Mouse (Mus musculus) hindbrain, embryonic 12.5 days (tissue): ENCODE results near the gene Arl8a. TPM values are rescaled to one million over a fixed set of nuclear protein-coding genes. Genes with fewer than 3 reads are reported as not detected.

Experiments
- ATAC-seq: fragments of 200-750 bp; cut with Nextera tagmentation; 2 replicates; pipeline ENCODE4 v1.8.0; 2017; ENCODE audit warnings: moderate TSS enrichment; ENCODE audit not compliant: low FRiP score
- H3K27ac ChIP-seq: fragments of 300-500 bp; sonication (generic); 2 replicates; pipeline ENCODE4 v1.5.1; 2016; ENCODE audit warnings: mild to moderate bottlenecking
- H3K27me3 ChIP-seq: fragments of 300-500 bp; sonication (generic); 2 replicates; pipeline ENCODE4 v1.6.1; 2016; ENCODE audit warnings: mild to moderate bottlenecking
- H3K36me3 ChIP-seq: fragments of 300-500 bp; sonication (generic); 2 replicates; pipeline ENCODE4 v1.6.1; 2016; ENCODE audit warnings: mild to moderate bottlenecking
- H3K4me1 ChIP-seq: fragments of 300-500 bp; sonication (generic); 2 replicates; pipeline ENCODE4 v1.6.1; 2016
- H3K4me2 ChIP-seq: fragments of 300-500 bp; sonication (generic); replicated peaks from 2 replicates; pipeline ENCODE4 v1.6.1; 2016; ENCODE audit warnings: mild to moderate bottlenecking
- H3K4me3 ChIP-seq: fragments of 300-500 bp; sonication (generic); 2 replicates; pipeline ENCODE4 v1.5.1; 2016; ENCODE audit warnings: mild to moderate bottlenecking
- H3K9ac ChIP-seq: fragments of 300-500 bp; sonication (generic); 2 replicates; pipeline ENCODE4 v1.6.1; 2016; ENCODE audit warnings: mild to moderate bottlenecking, moderate library complexity
- H3K9me3 ChIP-seq: fragments of 300-500 bp; sonication (generic); replicated peaks from 2 replicates; pipeline ENCODE4 v1.6.1; 2016; ENCODE audit warnings: mild to moderate bottlenecking
- WGBS: fragments of 180-500 bp; shearing (Covaris S2); methylation state at CpG from one replicate; pipeline ENCODE4 v1.1.7; 2016; 5-methylcytosine and 5-hydroxymethylcytosine counted together
- polyA plus RNA-seq: library from polyadenylated mRNA; unstranded; fragments of >200 nt; fragmentation: Nextera tagmentation; extraction: Ambion mirVana; gene quantifications from 2 replicates; pipeline ENCODE4 v1.2.1, GENCODE M21; 2016

Arl8a gene
- polyA plus RNA-seq, 1 experiment from 2014 or later: 171 TPM

- Histone ChIP-seq H3K36me3 (peaks cover 24% of the 10 kb centered on the region), H3K4me2 (no peak overlapping the region), H3K4me1 (peaks cover 23% of the 10 kb centered on the region), H3K9me3 (no peaks in the 10 kb centered on the region), H3K4me3 (no peak overlapping the region), H3K27me3 (no peaks in the 10 kb centered on the region), H3K9ac (no peak overlapping the region), H3K27ac (peak overlapping the region; percentile 76)
- ATAC-seq: peak; percentile 65
- WGBS: 33% methylated on average over 7 of the region's 7 CpGs
These were observed 12.4 kb downstream of the Arl8a start for GRCm38 (mm10) chr1:135159074-135159473.

- no peaks in the 10 kb centered on the region for H3K9me3 ChIP-seq
- no peak overlapping the region for H3K9ac ChIP-seq
- no peaks in the 10 kb centered on the region for H3K27me3 ChIP-seq
- peaks cover 24% of the 10 kb centered on the region for H3K36me3 ChIP-seq
- H3K27ac ChIP-seq: 0 out of 2 replicates have a peak overlapping the region, but pooled peaks have one; percentile 76
- WGBS: 73% methylated on average over 11 of the region's 11 CpGs
- ATAC-seq: peak; percentile 36; the same call in 1 of the 2 replicates
- H3K4me2 ChIP-seq: no peak overlapping the region
- no peak overlapping the region for H3K4me3 ChIP-seq
- peaks cover 19% of the 10 kb centered on the region for H3K4me1 ChIP-seq
These were observed 13.0 kb downstream of the Arl8a start for GRCm38 (mm10) chr1:135159556-135160123.

GRCm38 (mm10) chr1:135160411-135161050 is 13.9 kb downstream of the Arl8a start:
- Histone ChIP-seq H3K4me1 (peaks cover 13% of the 10 kb centered on the region), H3K4me3 (no peak overlapping the region), H3K27ac (0 out of 2 replicates have a peak overlapping the region, but pooled peaks have one; percentile 1), H3K27me3 (no peaks in the 10 kb centered on the region), H3K36me3 (peaks cover 15% of the 10 kb centered on the region), H3K4me2 (no peak overlapping the region), H3K9ac (no peak overlapping the region), H3K9me3 (no peaks in the 10 kb centered on the region)
- no peak for ATAC-seq
- WGBS: 89% methylated on average over 13 of the region's 13 CpGs

- no peaks in the 10 kb centered on the region for H3K27me3 ChIP-seq
- no peak for ATAC-seq
- WGBS: 42% methylated on average over 6 of the region's 6 CpGs
These were observed 16.1 kb downstream of the Arl8a start for GRCm38 (mm10) chr1:135162720-135163119.

GRCm38 (mm10) chr1:135167435-135167834 is 20.8 kb downstream of the Arl8a start, which contains the start of gene Gpr37l1:
Gene Gpr37l1, minus strand, starts transcription at chr1:135167681.
- Histone ChIP-seq H3K4me3 (no peak within 1 kb of the TSS), H3K9ac (no peak within 1 kb of the TSS), H3K9me3 (no peaks in the 10 kb centered on the region), H3K27ac (no peak within 1 kb of the TSS), H3K27me3 (no peaks in the 10 kb centered on the region), H3K36me3 (no peaks in the 10 kb centered on the region), H3K4me2 (no peak within 1 kb of the TSS), H3K4me1 (no peaks in the 10 kb centered on the region)
- no peak for ATAC-seq
- 67% methylated on average over 11 of the region's 11 CpGs for whole genome bisulfite sequencing

More at GRCm38 (mm10) chr1:135162720-135163119, 16.1 kb downstream of the Arl8a start:
- Histone ChIP-seq H3K9me3 (no peaks in the 10 kb centered on the region), H3K9ac (no peak overlapping the region), H3K27ac (no peak overlapping the region), H3K4me3 (no peak overlapping the region), H3K36me3 (no peaks in the 10 kb centered on the region), H3K4me2 (no peak overlapping the region), H3K4me1 (peaks cover 13% of the 10 kb centered on the region)

GRCm38 (mm10) chr1:135168453-135169200 is 22.0 kb downstream of the Arl8a start:
- WGBS: 93% methylated on average over 10 of the region's 10 CpGs
- H3K9ac ChIP-seq: no peak overlapping the region
- H3K27me3 ChIP-seq: no peaks in the 10 kb centered on the region
- no peaks in the 10 kb centered on the region for H3K9me3 ChIP-seq
- no peak overlapping the region for H3K4me2 ChIP-seq
- H3K27ac ChIP-seq: no peak overlapping the region
- no peaks in the 10 kb centered on the region for H3K4me1 ChIP-seq
- H3K4me3 ChIP-seq: no peak overlapping the region
- ATAC-seq: no peak
- no peaks in the 10 kb centered on the region for H3K36me3 ChIP-seq

- H3K27me3 ChIP-seq: no peaks in the 10 kb centered on the region
- H3K4me3 ChIP-seq: no peak overlapping the region
- no peaks in the 10 kb centered on the region for H3K9me3 ChIP-seq
- H3K4me2 ChIP-seq: no peak overlapping the region
- 64% methylated on average over 12 of the region's 12 CpGs for WGBS
- no peak overlapping the region for H3K9ac ChIP-seq
- no peaks in the 10 kb centered on the region for H3K4me1 ChIP-seq
- no peak for ATAC-seq
- no peaks in the 10 kb centered on the region for H3K36me3 ChIP-seq
- H3K27ac ChIP-seq: no peak overlapping the region
These were observed 23.1 kb downstream of the Arl8a start for GRCm38 (mm10) chr1:135169556-135170224.

GRCm38 (mm10) chr1:135170299-135170698 is 23.7 kb downstream of the Arl8a start:
- Histone ChIP-seq H3K27me3 (no peaks in the 10 kb centered on the region), H3K4me3 (no peak overlapping the region), H3K9me3 (no peaks in the 10 kb centered on the region), H3K4me1 (no peaks in the 10 kb centered on the region), H3K9ac (no peak overlapping the region), H3K4me2 (no peak overlapping the region), H3K36me3 (no peaks in the 10 kb centered on the region), H3K27ac (no peak overlapping the region)
- 77% methylated on average over 10 of the region's 10 CpGs for WGBS
- ATAC-seq: no peak

GRCm38 (mm10) chr1:135171202-135171601 is 24.6 kb downstream of the Arl8a start:
- Histone ChIP-seq H3K9ac (no peak overlapping the region), H3K27ac (no peak overlapping the region), H3K9me3 (no peaks in the 10 kb centered on the region), H3K4me1 (no peaks in the 10 kb centered on the region), H3K27me3 (no peaks in the 10 kb centered on the region), H3K36me3 (no peaks in the 10 kb centered on the region), H3K4me2 (no peak overlapping the region), H3K4me3 (no peak overlapping the region)
- 85% methylated on average over 7 of the region's 7 CpGs for WGBS
- no peak for ATAC-seq

- no peak overlapping the region for H3K4me2 ChIP-seq
- 54% methylated on average over 6 of the region's 6 CpGs for WGBS
- H3K27me3 ChIP-seq: no peaks in the 10 kb centered on the region
- H3K27ac ChIP-seq: no peak overlapping the region
- no peaks in the 10 kb centered on the region for H3K4me1 ChIP-seq
- 0 out of 2 replicates have a peak overlapping the region, but pooled peaks have one; percentile 18 for H3K9ac ChIP-seq
- no peak overlapping the region for H3K4me3 ChIP-seq
- H3K36me3 ChIP-seq: no peaks in the 10 kb centered on the region
- ATAC-seq: peak; percentile 73
- no peaks in the 10 kb centered on the region for H3K9me3 ChIP-seq
These were observed 25.4 kb downstream of the Arl8a start for GRCm38 (mm10) chr1:135171984-135172383.

- H3K9ac ChIP-seq: no peak overlapping the region
- no peak for ATAC-seq
- no peak overlapping the region for H3K4me3 ChIP-seq
- H3K9me3 ChIP-seq: 0 out of 2 replicates have a peak, but pooled peaks cover 5% of the 10 kb centered on the region
- no peaks in the 10 kb centered on the region for H3K27me3 ChIP-seq
- no peak overlapping the region for H3K4me2 ChIP-seq
- H3K36me3 ChIP-seq: no peaks in the 10 kb centered on the region
- no peaks in the 10 kb centered on the region for H3K4me1 ChIP-seq
- WGBS: 92% methylated on average over 6 of the region's 6 CpGs
- no peak overlapping the region for H3K27ac ChIP-seq
These were observed 26.7 kb downstream of the Arl8a start for GRCm38 (mm10) chr1:135173311-135173710.

GRCm38 (mm10) chr1:135175176-135175575 is 28.6 kb downstream of the Arl8a start:
- H3K9ac ChIP-seq: no peak overlapping the region
- H3K36me3 ChIP-seq: no peaks in the 10 kb centered on the region
- H3K27ac ChIP-seq: no peak overlapping the region
- 0 out of 2 replicates have a peak, but pooled peaks cover 5% of the 10 kb centered on the region for H3K9me3 ChIP-seq
- no peaks in the 10 kb centered on the region for H3K4me1 ChIP-seq
- no peak overlapping the region for H3K4me2 ChIP-seq
- ATAC-seq: no peak
- WGBS: 73% methylated on average over 3 of the region's 3 CpGs
- H3K27me3 ChIP-seq: no peaks in the 10 kb centered on the region
- no peak overlapping the region for H3K4me3 ChIP-seq
